Mouse (Mus musculus): ENCODE measurements around the gene Ubxn6. TPM values are rescaled to one million over a fixed set of nuclear protein-coding genes. Genes with fewer than 3 reads are reported as not detected.

Ubxn6 gene
- polyA plus RNA-seq, 1 experiment, result 57.1 TPM

DNA sequence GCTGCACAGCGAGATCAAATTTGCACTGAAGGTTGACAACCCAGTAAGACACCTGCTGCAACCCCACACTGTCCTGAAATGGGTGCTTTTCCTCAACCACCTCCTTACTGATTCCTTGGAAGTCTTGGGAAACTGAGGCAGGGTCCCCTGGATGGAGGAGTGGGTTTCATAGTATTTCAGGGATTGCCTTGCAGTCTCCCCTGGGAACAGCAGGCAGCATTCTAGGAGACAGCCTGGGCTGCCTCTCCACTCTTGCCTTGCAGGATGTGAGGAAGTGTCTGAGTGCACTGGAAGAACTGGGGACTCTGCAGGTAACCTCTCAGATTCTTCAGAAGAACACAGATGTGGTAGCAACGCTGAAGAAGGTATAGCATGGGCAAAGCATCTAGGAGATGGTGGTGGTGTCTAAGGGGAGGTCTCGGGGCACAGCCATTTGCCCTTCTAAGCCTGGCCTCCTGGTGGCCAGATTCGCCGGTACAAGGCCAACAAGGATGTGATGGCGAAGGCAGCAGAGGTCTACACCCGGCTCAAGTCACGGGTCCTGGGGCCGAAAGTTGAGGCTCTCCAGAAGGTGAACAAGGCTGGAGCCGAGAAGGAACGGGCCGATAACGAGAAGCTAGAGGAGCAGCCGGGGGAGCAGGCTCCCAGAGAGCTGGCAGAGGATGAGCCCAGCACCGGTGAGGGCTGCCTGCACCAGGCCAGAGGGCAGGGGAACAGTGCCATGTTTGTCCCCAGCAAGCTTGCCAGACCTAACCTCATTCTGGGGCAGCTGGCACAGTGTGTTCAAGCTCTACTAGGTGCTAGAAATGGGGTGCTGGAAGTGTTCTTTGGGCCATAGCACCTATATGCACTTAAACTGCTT is 24.1 kb upstream of the Ubxn6 start:
- Histone ChIP-seq H3K36me3 (ENCODE audit: control insufficient read depth, insufficient read depth, low read length) (peaks cover 46% of the 10 kb centered on the region), H3K27me3 (ENCODE audit: control insufficient read depth, insufficient read depth, low read length) (no peaks in the 10 kb centered on the region), H3K27ac (ENCODE audit: insufficient read depth, low read depth, low read length) (no peak overlapping the region), H3K4me1 (ENCODE audit: control insufficient read depth, insufficient read depth, insufficient read length, low read length) (no peaks in the 10 kb centered on the region), H3K4me3 (ENCODE audit: low read depth, low read length) (no peak overlapping the region)
- WGBS, result 90% methylated on average over 15 of the region's 15 CpGs
- TF ChIP-seq POLR2A (IDR thresholded peaks at IDR 0.05; ENCODE audit: low read depth, low read length) (no peak), CTCF (IDR thresholded peaks at IDR 0.05; ENCODE audit: extremely low read depth, insufficient read length, insufficient replicate concordance, low read depth, low read length) (no peak)

DNA sequence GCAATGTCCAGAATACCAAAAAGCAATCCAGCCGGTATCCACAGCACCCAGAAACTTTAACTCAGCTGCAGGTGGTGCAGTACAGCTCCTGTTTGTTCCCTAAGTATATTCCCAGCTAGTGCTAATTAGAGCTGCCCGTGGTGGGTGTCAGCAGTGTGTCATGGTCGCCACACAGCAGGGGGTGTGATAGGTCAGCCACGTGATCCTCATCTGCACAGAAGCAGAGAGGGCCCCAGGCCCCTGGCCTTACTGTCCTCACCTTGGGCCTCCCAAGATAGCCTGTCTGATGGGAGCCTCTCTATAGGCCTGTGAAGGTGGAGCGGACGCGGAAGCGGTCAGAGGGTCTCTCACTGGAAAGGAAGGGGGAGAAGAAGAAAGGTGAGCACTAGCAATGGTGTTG is 23.4 kb upstream of the Ubxn6 start:
- Histone ChIP-seq H3K27ac (ENCODE audit: insufficient read depth, low read depth, low read length) (no peak overlapping the region), H3K4me3 (ENCODE audit: low read depth, low read length) (no peak overlapping the region), H3K36me3 (ENCODE audit: control insufficient read depth, insufficient read depth, low read length) (peaks cover 46% of the 10 kb centered on the region), H3K4me1 (ENCODE audit: control insufficient read depth, insufficient read depth, insufficient read length, low read length) (no peaks in the 10 kb centered on the region), H3K27me3 (ENCODE audit: control insufficient read depth, insufficient read depth, low read length) (no peaks in the 10 kb centered on the region)
- TF ChIP-seq POLR2A (IDR thresholded peaks at IDR 0.05; ENCODE audit: low read depth, low read length) (no peak), CTCF (IDR thresholded peaks at IDR 0.05; ENCODE audit: extremely low read depth, insufficient read length, insufficient replicate concordance, low read depth, low read length) (no peak)
- WGBS, result 90% methylated on average over 8 of the region's 8 CpGs

DNA sequence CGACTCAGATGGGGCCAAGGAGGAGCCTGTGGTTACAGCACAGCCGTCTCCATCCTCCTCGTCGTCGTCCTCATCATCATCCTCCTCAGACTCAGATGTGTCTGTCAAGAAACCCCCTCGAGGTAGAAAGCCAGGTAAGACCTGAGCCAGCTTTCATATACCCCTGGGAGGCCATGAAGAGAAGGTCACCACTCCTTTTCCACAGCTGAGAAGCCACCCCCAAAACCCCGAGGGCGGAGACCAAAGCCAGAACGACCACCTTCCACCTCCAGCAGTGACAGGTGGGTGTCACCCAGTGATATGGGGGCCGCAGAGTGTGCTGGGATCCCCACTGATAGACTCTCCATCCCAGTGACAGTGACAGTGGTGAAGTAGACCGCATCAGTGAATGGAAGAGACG is 22.1 kb upstream of the Ubxn6 start:
- Histone ChIP-seq H3K27me3 (ENCODE audit: control insufficient read depth, insufficient read depth, low read length) (no peaks in the 10 kb centered on the region), H3K36me3 (ENCODE audit: control insufficient read depth, insufficient read depth, low read length) (peaks cover 38% of the 10 kb centered on the region), H3K4me1 (ENCODE audit: control insufficient read depth, insufficient read depth, insufficient read length, low read length) (no peaks in the 10 kb centered on the region), H3K27ac (ENCODE audit: insufficient read depth, low read depth, low read length) (no peak overlapping the region), H3K4me3 (ENCODE audit: low read depth, low read length) (no peak overlapping the region)
- TF ChIP-seq CTCF (IDR thresholded peaks at IDR 0.05; ENCODE audit: extremely low read depth, insufficient read length, insufficient replicate concordance, low read depth, low read length) (no peak), POLR2A (IDR thresholded peaks at IDR 0.05; ENCODE audit: low read depth, low read length) (no peak)
- 89% methylated on average over 12 of the region's 12 CpGs for WGBS

DNA sequence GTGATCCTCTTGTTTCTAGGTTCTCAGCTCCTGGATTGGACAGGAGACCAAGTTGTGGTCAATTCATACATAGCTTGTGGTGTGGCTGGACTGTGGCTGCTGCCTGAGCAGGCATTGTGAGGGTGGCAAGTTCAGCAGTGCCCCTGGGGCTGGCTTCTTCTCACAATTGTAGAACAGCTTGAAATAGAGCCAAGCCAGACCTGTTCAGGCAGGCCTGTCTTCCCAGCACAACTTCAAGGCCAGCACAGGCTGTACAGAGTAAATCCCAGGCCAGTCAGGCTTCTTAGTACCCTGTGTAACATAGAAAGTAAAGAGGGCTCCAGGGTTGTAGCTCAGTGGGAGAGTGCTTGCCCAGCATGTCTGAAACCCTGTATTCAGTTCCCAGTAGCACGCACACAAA is 18.0 kb upstream of the Ubxn6 start:
- TF ChIP-seq CTCF (IDR thresholded peaks at IDR 0.05; ENCODE audit: extremely low read depth, insufficient read length, insufficient replicate concordance, low read depth, low read length), result no peak
- TF ChIP-seq POLR2A (IDR thresholded peaks at IDR 0.05; ENCODE audit: low read depth, low read length), result no peak
- Histone ChIP-seq H3K27me3 (ENCODE audit: control insufficient read depth, insufficient read depth, low read length) (no peaks in the 10 kb centered on the region), H3K27ac (ENCODE audit: insufficient read depth, low read depth, low read length) (no peak overlapping the region), H3K4me3 (ENCODE audit: low read depth, low read length) (no peak overlapping the region), H3K4me1 (ENCODE audit: control insufficient read depth, insufficient read depth, insufficient read length, low read length) (no peaks in the 10 kb centered on the region), H3K36me3 (ENCODE audit: control insufficient read depth, insufficient read depth, low read length) (peaks cover 15% of the 10 kb centered on the region)
- WGBS, result 96% methylated on average over 1 of the region's 1 CpGs

DNA sequence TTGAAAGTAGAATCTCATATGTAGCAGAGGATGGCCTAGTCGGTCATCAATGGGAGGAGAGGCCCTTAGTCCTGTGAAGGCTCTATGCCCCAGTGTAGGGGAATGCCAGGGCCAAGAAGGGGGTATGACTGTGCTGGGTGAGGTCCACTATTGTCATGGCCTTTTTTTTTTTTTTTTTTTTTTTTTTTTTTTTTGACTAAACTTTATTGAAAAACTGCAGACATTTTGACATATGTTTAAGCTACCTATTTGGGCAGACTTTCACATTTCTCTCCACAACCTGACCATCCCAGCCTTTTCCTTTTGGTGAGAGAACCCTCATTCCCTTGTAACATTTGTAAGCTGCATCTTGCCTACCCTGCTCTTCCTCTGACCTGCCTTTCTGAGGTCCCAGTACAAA is 17.5 kb upstream of the Ubxn6 start:
- Histone ChIP-seq H3K36me3 (ENCODE audit: control insufficient read depth, insufficient read depth, low read length) (peaks cover 14% of the 10 kb centered on the region), H3K27ac (ENCODE audit: insufficient read depth, low read depth, low read length) (no peak overlapping the region), H3K4me3 (ENCODE audit: low read depth, low read length) (no peak overlapping the region), H3K4me1 (ENCODE audit: control insufficient read depth, insufficient read depth, insufficient read length, low read length) (no peaks in the 10 kb centered on the region), H3K27me3 (ENCODE audit: control insufficient read depth, insufficient read depth, low read length) (no peaks in the 10 kb centered on the region)
- 85% methylated on average over 1 of the region's 1 CpGs for WGBS
- TF ChIP-seq CTCF (IDR thresholded peaks at IDR 0.05; ENCODE audit: extremely low read depth, insufficient read length, insufficient replicate concordance, low read depth, low read length), result no peak
- no peak for TF ChIP-seq POLR2A (IDR thresholded peaks at IDR 0.05; ENCODE audit: low read depth, low read length)

DNA sequence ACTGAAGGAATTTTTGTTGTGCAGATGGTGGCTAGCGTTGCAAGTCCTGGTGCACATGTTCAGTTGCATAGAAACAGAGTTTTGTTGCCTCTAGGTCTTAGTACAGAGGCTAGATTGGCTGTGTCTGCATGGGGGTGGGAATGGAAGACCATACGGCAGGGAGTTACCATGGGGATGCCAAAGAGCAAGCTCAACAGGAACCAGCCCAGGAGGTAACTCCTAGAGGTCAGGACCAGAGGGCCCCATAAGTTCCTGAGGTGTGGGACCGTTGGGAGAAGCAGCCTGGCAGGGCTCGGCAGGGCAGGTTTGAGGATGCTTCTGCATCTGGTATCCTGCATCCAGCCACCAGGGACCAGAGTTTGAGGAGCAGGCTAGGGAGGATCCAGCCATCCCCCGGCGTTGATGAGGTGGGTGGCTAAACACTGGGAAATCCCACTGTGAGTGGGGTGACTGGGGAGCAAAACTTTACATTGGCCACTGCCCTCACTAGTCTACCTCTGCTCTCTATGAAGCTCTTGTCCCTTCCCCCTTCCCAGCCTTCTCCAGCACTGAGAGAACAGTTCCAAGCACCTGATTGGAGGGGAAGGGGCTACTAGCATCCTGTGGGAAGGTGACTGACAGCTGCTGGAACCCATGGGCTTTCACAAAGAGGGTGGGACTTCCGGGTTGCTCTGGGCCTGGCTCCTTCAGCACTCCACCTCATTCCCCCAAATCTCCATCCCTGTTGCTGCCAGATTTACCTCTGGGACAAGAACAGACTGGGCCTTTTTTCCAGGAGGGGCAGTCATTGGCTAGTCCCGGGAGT is 6.2 kb upstream of the Ubxn6 start:
- Histone ChIP-seq H3K36me3 (ENCODE audit: control insufficient read depth, insufficient read depth, low read length) (peaks cover 4% of the 10 kb centered on the region), H3K27ac (ENCODE audit: insufficient read depth, low read depth, low read length) (no peak overlapping the region), H3K27me3 (ENCODE audit: control insufficient read depth, insufficient read depth, low read length) (no peaks in the 10 kb centered on the region), H3K4me3 (ENCODE audit: low read depth, low read length) (0 out of 2 replicates have a peak overlapping the region, but pooled peaks have one; percentile 82), H3K4me1 (ENCODE audit: control insufficient read depth, insufficient read depth, insufficient read length, low read length) (peaks cover 6% of the 10 kb centered on the region)
- 43% methylated on average over 8 of the region's 8 CpGs for WGBS
- TF ChIP-seq POLR2A (IDR thresholded peaks at IDR 0.05; ENCODE audit: low read depth, low read length) (no peak), CTCF (IDR thresholded peaks at IDR 0.05; ENCODE audit: extremely low read depth, insufficient read length, insufficient replicate concordance, low read depth, low read length) (no peak)

DNA sequence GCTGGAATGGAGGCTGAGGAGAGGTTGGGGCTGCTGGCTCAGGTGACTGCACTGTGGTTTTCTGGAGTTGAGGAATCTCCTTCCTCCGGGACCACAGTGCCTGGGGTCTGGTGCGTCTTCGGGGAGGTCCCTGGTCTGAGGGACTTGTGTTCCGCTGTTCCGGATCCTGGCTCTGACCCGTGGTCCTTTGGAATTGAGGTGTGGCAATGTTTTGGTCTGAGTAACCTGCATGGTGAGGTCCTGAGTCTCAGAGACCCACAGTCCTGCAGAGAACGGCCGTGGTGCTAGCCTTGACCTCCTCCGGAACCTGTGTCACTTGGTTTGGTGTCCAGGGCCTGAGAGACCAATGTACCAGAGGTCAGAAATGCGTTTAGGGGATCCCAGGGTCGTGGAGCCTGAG is 5.1 kb upstream of the Ubxn6 start:
- under 1% methylated on average over 11 of the region's 11 CpGs for WGBS
- Histone ChIP-seq H3K36me3 (ENCODE audit: control insufficient read depth, insufficient read depth, low read length) (peaks cover 4% of the 10 kb centered on the region), H3K27ac (ENCODE audit: insufficient read depth, low read depth, low read length) (no peak overlapping the region), H3K4me1 (ENCODE audit: control insufficient read depth, insufficient read depth, insufficient read length, low read length) (peaks cover 9% of the 10 kb centered on the region), H3K27me3 (ENCODE audit: control insufficient read depth, insufficient read depth, low read length) (no peaks in the 10 kb centered on the region), H3K4me3 (ENCODE audit: low read depth, low read length) (peak overlapping the region; percentile 82)
- TF ChIP-seq POLR2A (IDR thresholded peaks at IDR 0.05; ENCODE audit: low read depth, low read length) (no peak), CTCF (IDR thresholded peaks at IDR 0.05; ENCODE audit: extremely low read depth, insufficient read length, insufficient replicate concordance, low read depth, low read length) (no peak)

All from small intestine, adult 2 months (tissue).